Mouse (Mus musculus): ENCODE data around the gene Cacna2d3.

Gene Cacna2d3

DNA sequence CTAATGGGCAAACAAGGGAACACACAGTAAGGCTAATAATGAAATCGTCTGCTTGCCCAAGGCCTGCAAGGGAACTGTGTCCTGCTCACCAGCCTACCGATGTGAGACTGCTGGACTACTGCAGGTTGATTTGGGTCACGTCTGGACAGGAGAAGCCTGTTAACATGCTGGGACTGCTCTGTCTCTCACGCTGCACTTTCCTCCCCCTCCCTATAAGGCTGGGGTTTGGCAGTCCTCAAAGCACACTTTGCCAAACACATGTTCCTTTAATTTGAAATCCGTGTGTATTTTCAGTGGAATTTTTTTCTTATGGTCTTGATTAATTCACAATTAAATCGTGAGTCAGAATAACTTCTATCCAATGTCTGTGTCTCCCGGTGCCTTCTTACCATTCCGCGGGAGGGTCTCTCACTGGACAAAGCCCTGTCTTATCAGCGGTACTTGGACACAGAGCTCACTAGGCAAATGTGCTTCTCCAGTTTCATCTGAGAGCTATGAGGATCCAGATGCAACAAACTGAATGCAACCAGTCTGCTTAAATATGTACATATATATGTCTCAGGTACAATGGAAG, 584.6 kb downstream of the Cacna2d3 start:
- no peak for DNase-seq

DNA sequence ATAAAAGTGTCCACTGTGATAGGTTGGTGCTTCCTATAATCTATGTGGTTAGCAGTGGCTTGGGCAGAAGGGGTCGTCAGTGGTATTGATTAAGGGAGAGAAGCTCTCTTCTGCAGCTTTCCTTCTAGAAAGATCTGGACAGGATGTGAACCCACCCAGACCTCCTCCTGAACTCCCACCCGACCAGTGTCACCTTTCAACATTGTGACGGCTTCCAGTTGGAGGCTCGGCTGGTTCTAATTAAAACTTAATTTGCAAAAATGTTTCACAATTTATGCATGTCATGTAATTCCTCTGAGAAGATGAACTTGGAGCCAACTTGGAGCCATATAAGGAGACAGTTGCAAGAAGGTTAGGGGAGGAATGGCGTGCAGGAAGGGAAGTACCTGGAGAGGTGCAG, 586.8 kb downstream of the Cacna2d3 start:
- DNase-seq: no peak

DNA sequence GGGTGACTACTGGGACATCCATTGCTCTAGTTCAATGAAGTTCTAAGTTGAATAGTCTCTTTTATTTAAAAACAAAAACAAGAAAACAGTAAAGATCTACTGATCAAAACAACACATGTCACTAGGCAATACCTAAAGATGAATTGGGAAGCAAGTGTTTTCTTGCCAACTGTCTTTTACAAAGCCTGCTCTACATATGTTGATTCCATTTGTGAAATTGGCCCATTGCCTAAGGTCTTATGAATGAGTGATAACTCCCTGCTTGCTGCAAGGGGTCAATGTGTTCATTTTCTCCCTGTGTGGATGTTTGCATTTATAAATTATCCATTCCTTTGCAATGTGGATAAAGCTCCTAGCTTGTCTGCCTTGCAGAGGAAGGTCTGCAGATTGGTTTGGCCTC, 591.2 kb downstream of the Cacna2d3 start:
- no peak for DNase-seq

DNA sequence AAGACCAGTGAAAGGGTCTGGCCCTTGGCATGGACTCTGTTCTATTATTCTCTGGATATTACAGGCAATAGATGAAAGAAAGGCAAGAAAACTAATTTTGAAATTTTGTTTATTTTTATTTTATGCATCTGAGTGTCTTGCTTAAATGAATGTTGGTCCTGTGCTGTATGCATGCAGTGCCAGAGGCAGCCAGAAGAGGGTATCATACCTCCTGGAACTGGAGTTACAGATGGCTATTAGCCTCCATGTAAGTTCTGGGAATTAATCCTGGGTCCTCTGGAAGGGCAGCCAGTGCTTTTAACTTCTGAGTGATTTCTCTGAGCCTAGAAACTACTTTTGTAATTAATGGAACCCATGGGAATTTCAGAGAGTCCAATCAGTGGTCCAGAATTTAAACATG, 597.8 kb downstream of the Cacna2d3 start:
- DNase-seq: no peak

DNA sequence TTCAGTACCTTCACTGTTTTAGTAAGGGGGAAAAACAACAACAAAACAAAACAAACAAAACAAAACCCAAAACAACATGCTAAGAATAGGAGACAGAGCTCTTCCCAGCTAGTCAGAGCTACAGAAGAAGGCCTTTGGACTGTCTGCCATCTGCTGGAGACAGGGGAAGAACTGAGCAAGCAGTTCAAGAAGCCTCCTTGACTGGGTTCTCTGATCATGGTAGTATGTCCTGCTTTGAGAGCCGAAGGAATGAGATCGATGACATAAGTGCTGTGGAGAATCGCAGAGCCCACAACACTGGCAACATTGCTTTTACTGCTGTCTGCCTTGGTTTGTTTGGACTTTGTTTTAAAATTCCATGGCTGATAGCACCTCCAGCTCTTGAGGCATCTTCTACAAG, 598.9 kb downstream of the Cacna2d3 start:
- no peak for DNase-seq

DNA sequence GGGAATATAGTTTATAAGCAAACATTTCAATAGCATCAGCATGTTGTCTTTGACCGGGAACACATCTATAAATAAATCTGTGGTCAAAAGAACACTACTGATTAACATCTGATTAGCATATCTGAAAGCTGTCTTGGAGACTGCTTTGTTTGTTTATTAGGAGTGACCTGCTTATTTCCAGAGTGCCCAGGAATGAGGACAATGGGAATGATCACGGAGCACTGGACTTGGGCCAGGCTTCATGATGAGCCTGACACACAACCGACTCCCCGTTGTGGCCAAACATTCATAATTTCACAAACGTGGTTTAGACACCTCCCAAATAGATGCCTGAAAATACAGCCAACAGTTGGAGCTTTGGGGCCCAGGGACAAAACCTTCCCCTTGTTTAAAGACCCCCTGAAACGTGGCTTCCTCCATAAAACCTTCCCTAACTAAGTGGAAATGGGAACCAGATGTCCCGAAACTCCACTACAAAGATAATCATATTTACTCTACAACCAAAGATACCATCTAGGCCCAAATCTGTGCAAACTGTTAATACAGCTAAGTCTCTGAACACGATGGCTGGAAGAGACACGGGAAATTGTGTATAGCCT, 607.7 kb downstream of the Cacna2d3 start:
- DNase-seq: no peak

DNA sequence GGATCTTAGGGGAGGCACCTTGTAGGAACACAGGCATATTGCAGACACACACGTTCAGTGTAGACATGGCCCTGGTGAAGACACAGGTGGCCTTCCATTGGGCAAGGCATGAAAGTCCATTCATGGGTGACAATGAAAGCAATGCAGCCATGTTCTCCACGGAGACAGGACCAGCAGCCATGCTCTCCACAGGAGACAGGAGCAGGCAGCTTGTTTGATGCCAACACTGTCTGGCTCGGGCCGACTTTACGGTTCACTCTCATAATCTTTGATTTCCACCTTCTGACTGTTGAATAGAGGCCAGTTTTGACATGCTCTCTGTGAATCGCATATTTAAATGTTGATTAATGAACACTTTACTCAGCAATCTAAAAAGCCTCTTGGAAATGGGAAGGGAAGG, 610.0 kb downstream of the Cacna2d3 start:
- DNase-seq: no peak

DNA sequence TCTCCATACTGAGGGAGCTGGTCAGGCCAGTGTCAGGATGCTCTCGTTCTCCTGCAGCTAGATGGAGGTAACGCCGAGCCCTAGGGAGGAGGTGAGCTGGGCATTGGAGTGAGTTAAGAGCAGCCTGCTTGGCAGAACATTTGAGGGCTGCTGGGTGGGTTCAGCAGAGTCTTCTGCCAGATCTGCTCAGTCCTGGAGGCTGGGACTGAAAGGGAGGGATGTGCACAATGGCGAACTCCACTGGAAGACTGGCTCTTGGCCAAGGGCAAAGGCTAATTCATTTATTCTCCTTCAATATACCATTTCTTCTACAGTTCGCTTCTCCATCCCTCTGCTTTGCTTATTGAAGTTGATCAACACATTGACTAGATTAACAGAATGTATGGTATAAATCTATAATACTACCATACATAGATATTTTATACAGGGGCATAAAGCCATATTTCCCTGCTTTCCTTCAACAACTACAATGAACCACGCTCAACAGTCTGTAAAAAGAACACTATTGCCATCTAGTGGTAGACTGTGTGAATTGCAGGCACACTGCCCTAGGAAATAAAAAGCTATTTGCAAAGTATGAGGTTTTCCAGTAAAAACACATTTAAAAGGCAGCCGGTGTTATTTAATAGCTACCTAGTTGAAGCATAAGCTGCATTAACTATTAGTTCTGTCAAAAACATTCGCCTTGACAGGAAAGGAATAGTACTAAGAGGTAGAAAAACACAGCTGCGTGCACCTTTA, 611.1 kb downstream of the Cacna2d3 start:
- no peak for DNase-seq

DNA sequence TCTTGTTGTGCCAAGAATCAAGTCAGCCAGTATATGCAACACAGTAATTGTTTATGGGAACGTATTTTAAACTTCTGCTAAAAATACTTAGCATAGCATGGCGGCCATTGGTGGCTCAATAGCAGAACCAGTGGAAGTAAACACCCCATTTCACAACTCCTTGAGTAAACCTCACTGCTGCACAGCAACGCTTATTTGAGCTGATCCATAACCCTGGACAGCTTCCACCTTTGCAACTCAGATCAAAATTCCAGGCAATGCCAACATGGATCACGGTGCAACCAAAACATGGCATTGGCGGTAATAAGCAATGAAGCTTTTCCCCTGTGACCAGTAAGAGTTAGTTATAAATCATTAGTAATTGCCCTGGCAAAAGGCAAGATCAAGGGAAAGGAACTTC, 614.2 kb downstream of the Cacna2d3 start:
- DNase-seq: no peak

DNA sequence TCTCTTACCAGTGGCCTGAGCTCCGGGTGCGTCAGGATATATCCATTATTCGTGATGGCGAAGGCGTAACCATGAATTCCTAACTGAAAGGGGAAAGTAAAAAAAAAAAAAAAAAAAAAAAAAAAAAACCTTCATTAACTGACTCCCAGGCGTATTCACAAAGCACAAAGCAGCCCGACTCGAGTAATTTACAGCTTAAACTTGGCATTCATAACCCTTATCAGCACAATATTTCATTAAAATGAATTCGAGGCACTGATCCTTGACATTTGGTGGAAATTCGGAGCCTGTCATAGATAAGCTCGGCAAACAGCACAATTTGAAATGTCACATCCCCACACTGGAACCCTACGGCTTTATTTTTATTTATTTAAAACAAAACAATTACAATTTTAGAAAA, 623.9 kb downstream of the Cacna2d3 start:
- DNase-seq: no peak

DNA sequence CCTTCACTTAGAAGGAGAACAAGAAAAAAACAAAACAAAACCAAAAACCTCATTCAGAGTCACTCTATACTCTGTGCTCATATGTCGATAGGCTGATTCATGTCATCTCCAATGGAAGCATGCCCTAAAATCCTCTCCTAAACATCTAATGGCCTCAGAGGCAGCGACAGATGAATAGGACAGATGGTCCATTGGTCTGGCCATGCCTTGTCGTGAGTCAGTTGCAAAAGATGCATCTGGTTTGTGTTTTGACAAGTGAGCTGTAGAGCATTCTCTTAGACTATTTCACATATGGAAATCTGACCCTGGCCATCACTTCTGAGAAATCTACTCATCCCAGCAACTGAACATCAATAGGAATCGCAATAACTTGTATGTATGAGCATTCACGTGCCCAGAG, 626.2 kb downstream of the Cacna2d3 start:
- DNase-seq: no peak

DNA sequence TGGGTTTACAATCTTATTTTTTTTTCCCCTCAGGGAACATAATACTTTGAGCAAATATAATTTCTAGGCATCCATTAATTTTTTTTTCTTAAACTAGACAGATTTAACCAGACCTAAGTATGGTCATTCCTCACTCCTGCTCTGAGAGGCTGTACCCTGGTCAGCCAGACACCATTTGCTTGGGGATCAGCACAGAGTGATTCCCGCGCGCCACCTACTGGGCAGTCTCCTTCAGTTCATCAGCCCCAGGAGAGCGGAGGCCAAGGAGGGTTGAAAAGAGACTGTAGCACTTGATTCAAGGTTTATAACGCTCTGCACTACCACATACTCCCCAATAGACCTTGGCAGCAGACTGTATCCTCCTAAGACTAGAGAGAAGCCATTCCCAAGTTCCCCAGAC, 631.6 kb downstream of the Cacna2d3 start:
- DNase-seq: peak; percentile 42

DNA sequence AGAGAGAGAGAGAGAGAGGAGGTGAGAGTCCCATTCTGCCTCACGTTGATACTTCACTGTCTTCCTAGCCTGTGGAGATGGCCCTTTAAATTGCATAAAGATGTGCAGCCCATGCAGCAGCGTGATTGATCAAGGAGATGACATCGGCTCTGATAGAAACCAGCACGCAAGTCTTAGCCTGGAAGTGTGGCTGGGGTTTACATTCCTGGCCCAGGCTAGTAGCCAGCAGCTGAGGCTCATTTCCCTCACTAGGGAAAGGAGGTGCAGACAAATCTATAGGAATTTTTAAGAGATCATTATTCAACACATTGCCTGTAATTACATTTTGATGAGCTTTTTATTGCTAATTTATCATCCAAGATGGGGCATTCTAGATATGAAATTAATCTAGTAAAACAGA, 635.1 kb downstream of the Cacna2d3 start:
- no peak for DNase-seq

DNA sequence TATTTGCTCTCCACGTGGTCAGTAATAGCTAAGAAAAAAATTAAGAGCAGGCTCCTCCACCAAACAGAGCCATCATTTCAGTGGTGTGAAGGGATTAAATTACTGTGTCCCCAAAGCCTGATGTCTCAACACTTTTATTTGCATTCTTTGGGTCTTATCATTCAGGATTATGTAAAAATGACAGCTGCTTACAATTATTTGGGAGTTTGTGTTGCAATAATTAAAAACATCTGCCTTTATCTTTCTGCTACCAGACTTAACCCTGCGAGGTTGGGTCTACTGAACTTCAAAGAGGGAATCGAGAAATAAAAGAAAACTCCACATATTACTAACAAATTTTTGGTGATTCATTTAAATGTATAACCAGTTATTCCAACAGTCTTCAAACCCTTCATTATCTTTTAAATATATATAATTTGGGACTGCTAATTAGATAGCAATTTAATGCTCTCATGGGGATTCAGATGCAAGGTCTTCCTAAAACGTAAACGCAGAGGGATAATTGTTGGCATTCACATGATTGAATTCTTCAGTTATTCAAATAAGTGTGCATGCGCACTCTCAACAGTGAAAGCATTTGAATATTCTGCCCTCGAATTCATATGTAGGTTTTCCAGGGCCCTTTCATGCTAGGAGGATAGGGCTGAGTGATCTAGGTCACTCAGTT, 636.0 kb downstream of the Cacna2d3 start:
- no peak for DNase-seq

DNA sequence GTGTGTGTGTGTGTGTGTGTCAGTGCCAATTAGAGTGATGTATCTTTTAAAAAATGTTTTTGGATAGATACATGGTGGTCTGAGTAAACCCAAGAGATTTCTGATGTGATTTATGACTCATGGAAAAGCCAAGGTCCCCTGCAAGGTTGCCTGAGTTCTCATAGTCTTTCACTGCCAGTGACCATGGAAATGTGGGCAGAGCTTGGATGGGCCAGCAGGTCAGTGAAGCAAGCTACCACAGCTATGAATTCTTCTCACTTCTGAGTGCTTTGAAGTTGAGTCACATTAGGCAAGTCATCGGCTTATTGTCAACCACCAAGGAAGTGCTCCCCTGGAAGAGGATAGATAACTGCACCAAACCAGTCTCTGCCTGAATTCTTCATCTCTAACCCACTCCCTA, 639.5 kb downstream of the Cacna2d3 start:
- no peak for DNase-seq

DNA sequence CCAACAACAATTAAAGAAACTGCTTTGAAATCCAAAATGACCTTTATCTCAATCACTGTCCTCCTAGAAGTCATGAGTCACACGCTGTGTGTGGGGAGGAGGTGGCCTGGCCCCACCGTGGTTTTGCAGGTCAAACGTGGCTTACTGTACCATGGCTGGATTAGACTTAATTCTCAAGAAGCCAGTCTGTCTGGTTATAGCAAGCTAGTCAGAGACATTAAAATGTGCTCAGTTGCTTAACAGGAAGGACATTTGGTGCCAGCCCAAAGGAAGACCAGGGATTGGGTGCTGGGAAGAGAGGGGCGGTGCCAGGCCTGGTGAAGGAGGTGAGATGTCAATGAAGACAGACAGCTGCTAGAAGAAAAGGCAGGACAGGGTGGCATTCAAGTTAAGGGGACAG, 641.0 kb downstream of the Cacna2d3 start:
- DNase-seq: peak; percentile 30

DNA sequence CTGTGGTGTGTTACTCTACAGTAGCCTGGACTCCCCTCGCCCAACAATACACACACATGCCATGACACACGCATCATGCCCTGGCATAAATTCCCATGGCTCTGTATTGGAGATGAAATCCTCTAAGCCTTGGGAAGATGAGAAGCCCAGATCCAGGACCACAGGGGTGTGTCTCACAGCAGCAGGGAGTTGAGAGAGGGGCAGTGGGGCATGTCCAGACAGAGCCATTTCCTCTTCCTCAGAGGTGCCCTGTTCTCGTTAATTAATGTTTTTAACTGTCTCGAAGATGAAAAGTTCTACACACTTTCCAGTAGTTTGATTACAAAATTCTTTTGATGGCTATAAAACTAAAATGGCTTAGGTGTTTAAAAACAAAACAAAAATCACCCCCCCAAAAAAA, 641.4 kb downstream of the Cacna2d3 start:
- DNase-seq: no peak

DNA sequence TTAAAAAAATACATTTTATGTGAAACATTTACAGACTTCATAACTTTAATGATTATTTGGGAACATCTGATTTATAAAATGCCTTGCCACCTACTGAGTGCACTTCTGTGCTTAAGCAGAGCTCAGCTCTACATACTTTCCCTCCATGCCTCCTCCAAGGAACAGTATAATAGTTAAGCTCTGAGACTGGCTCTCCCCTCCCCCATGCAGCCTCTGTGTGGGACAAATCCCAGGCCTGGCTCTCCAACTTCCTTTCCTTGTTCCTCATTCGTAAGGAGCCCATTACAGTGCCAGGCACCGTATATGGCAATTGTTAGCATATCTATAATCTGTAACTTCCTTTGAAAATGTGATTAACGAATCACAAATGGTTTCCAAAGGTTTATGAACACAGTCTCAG, 644.2 kb downstream of the Cacna2d3 start:
- DNase-seq: no peak

DNA sequence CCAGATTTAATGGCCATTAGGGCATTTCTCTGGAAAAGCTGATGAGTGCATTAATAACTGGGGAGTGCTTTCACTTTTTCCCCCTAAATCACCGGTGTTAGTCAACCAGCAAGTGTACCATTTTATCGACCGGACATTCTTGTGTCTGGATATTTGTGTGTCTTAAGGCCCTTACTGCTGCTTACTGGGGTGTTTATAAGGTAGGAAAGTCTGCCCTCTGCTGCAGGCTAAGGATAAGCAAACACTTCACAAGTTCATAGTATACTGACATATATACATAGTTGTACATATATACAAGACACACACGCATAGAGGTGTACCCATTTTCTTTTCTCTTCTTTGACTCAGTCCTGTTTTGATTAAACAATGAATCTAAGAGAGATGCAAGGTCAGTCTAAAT, 647.9 kb downstream of the Cacna2d3 start:
- no peak for DNase-seq

DNA sequence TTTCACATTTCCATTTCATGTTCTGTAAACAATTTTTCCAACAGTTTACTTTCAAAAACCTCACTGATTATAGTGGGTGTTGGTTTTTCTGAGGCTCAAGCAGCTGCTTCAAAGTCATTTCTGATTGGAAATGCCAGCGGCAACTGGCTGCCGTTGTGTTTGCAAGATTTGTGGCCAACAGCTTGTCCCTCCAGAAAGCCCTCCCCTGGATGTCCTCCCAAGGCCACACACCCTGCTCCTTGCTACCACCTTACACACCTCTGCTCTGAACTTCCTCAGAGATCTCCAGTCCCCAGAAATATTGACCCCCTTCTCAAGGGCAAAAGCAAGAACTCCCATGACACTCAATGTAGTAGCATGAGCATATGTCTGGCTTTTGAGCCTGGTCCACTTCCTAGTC, 659.0 kb downstream of the Cacna2d3 start:
- no peak for DNase-seq

DNA sequence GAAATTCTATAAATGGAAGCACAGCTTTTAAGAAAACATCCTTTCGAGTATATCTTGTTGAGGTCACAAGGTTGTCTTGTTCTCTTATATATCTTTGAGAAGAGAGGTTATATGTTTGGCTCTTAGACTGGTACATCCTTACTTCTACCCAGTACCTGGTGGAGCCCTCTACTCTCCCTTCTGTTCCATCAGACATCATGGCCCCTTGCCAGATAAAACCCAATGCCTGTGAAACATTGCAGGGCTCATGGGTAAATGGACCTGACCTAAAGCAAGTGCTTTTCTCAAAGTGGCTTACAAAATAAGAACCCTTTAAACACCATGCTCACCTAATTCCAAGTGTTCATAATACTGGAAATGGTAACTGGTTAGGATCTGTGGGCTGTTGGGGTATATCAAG, 660.2 kb downstream of the Cacna2d3 start:
- no peak for DNase-seq

DNA sequence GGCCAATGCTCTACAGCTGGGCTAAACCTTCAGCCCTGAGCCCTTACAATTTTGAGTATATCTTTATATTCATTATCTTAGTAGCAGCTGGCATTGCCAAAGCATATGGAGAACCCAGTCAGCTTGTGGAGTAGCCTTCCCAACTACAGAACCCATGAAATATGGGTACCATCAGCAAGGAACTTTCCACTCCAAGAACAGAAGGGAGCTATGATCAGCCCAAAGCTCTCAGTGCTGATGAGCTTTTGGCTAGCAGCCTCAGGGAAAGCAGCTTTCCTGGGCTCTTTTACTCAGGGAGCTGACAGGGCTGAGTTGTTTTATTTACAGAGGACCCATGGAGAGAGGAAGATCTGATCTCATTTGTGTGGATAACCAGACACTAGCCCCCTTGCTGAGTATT, 661.0 kb downstream of the Cacna2d3 start:
- DNase-seq: no peak

DNA sequence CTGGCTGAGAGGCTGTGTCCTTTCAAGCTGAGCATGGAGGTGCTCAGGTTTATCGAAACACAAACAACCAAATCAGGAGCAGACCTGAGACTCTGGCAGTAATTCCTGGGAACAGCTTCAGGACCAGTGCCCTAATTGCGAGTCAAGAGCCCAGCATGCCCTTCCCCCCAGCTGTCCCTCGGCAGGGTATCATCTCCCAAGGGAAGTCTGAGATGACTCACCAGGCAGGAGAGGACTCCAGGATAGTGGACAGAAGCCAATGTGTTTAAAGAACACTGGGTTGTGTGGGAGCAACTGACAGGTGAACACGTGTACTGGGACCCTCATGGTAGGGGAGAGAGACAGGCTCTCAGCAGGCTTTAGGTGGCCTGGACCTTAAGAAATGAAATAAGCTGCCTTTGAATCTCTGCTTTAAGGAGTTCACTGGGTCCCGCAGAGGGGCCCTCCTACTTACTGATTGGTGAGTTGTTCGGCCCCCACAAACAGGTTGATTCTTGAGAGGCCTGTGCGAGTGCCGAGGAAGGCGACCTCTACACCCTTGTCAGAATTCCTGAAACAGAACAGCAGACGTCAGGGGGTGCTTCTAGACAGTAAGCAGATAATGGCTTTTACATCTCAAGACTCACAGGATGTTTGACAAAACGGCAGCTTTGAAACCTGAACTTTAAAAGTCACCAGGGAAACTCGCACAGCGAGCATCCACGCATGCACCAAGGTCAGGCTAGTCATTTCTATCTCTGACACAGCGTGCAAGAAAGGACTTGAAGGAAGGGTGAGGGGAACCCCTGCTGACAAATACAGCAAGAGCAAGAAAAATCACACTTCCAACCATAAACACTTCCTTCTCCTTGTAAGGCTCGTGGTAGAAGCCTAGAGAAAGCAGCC, 669.5 kb downstream of the Cacna2d3 start:
- DNase-seq: no peak
